Mouse (Mus musculus) kidney, embryonic 15.5 days (tissue): ENCODE measurements around the gene Pcif1. TPM values are rescaled to one million over a fixed set of nuclear protein-coding genes. Genes with fewer than 3 reads are reported as not detected.
"Not testable (repeated sequence)": the region's sequence is repeated elsewhere in the genome, so short reads cannot be mapped to it uniquely, and the experiment has no call there.

Source experiments
- ATAC-seq: fragments of 200-750 bp; cut with Nextera tagmentation; replicated peaks from 2 replicates; pipeline ENCODE4 v1.8.0; 2017; ENCODE audit warnings: moderate TSS enrichment; ENCODE audit not compliant: low FRiP score
- H3K27ac ChIP-seq: fragments of 300-500 bp; sonication (generic); 2 replicates; pipeline ENCODE4 v1.5.1; 2015; ENCODE audit warnings: mild to moderate bottlenecking, inconsistent platforms
- H3K27me3 ChIP-seq: fragments of 300-500 bp; sonication (generic); 2 replicates; pipeline ENCODE4 v1.6.1; 2015; ENCODE audit warnings: inconsistent platforms
- H3K36me3 ChIP-seq: fragments of 300-500 bp; sonication (generic); 2 replicates; pipeline ENCODE4 v1.6.1; 2015; ENCODE audit warnings: inconsistent platforms
- H3K4me1 ChIP-seq: fragments of 300-500 bp; sonication (generic); 2 replicates; pipeline ENCODE4 v1.6.1; 2015; ENCODE audit warnings: inconsistent platforms
- H3K4me2 ChIP-seq: fragments of 300-500 bp; sonication (generic); 2 replicates; pipeline ENCODE4 v1.6.1; 2015; ENCODE audit warnings: moderate library complexity, mild to moderate bottlenecking, inconsistent platforms
- H3K4me3 ChIP-seq: fragments of 300-500 bp; sonication (generic); replicated peaks from 2 replicates; pipeline ENCODE4 v1.5.1; 2015; ENCODE audit warnings: mild to moderate bottlenecking, inconsistent platforms
- H3K9ac ChIP-seq: fragments of 300-500 bp; sonication (generic); 2 replicates; pipeline ENCODE4 v1.6.1; 2015; ENCODE audit warnings: mild to moderate bottlenecking, inconsistent platforms
- H3K9me3 ChIP-seq: fragments of 300-500 bp; sonication (generic); replicated peaks from 2 replicates; pipeline ENCODE4 v1.6.1; 2016; ENCODE audit warnings: inconsistent platforms
- WGBS: fragments of 180-500 bp; shearing (Covaris S2); methylation state at CpG from one replicate; pipeline ENCODE4 v1.1.7; 2015; ENCODE audit warnings: mixed read lengths; 5-methylcytosine and 5-hydroxymethylcytosine counted together
- polyA plus RNA-seq: library from polyadenylated mRNA; unstranded; fragments of >200 nt; fragmentation: Nextera tagmentation; extraction: Ambion mirVana; gene quantifications from 2 replicates; pipeline ENCODE4 v1.2.1, GENCODE M21; 2015

Gene Pcif1
- polyA plus RNA-seq, 1 experiment from 2014 or later: 81.1 TPM

- no peaks in the 10 kb centered on the region; the same call in 1 of the 2 replicates for H3K9me3 ChIP-seq
- no peak overlapping the region for H3K27ac ChIP-seq
- H3K27me3 ChIP-seq: no peaks in the 10 kb centered on the region
- no peak overlapping the region for H3K9ac ChIP-seq
- no peak overlapping the region for H3K4me3 ChIP-seq
- peaks cover 9% of the 10 kb centered on the region for H3K4me1 ChIP-seq
- no peaks in the 10 kb centered on the region for H3K36me3 ChIP-seq
- ATAC-seq: no peak; the same call in 1 of the 2 replicates
- WGBS: 66% methylated on average over 7 of the region's 7 CpGs
- H3K4me2 ChIP-seq: no peak overlapping the region
These were observed 10.6 kb upstream of the Pcif1 start for GRCm38 (mm10) chr2:164868491-164868890.

- 61% methylated on average over 6 of the region's 6 CpGs for WGBS
- H3K36me3 ChIP-seq: no peaks in the 10 kb centered on the region
- H3K4me3 ChIP-seq: no peak overlapping the region
- H3K4me2 ChIP-seq: no peak overlapping the region
- no peak overlapping the region for H3K27ac ChIP-seq
- H3K4me1 ChIP-seq: peaks cover 23% of the 10 kb centered on the region
- H3K9ac ChIP-seq: no peak overlapping the region
- ATAC-seq: no peak
- no peaks in the 10 kb centered on the region for H3K27me3 ChIP-seq
- H3K9me3 ChIP-seq: no peaks in the 10 kb centered on the region; the same call in 1 of the 2 replicates
These were observed 7.4 kb upstream of the Pcif1 start for GRCm38 (mm10) chr2:164871602-164872303.

- H3K9me3 ChIP-seq: no peaks in the 10 kb centered on the region
- 42% methylated on average over 3 of the region's 3 CpGs for WGBS
- peak overlapping the region; percentile 92 for H3K27ac ChIP-seq
- no peak overlapping the region for H3K9ac ChIP-seq
- no peak overlapping the region for H3K4me3 ChIP-seq
- H3K36me3 ChIP-seq: 0 out of 2 replicates have a peak, but pooled peaks cover 3% of the 10 kb centered on the region
- no peaks in the 10 kb centered on the region for H3K27me3 ChIP-seq
- H3K4me1 ChIP-seq: peaks cover 24% of the 10 kb centered on the region
- H3K4me2 ChIP-seq: no peak overlapping the region
- no peak for ATAC-seq
These were observed 5.5 kb upstream of the Pcif1 start for GRCm38 (mm10) chr2:164873621-164874020.

- no peaks in the 10 kb centered on the region for H3K9me3 ChIP-seq
- ATAC-seq: peak; percentile 55
- no peak overlapping the region for H3K4me3 ChIP-seq
These were observed 4.8 kb upstream of the Pcif1 start for GRCm38 (mm10) chr2:164874239-164874769.

GRCm38 (mm10) chr2:164875648-164876047, 3.5 kb upstream of the Pcif1 start:
- not testable (repeated sequence) for H3K4me3 ChIP-seq, H3K9me3 ChIP-seq, H3K4me2 ChIP-seq, H3K9ac ChIP-seq, H3K27me3 ChIP-seq, H3K36me3 ChIP-seq, ATAC-seq
- peaks cover 30% of the 10 kb centered on the region for H3K4me1 ChIP-seq
- WGBS: 56% methylated on average over 2 of the region's 2 CpGs
- H3K27ac ChIP-seq: 0 out of 2 replicates have a peak overlapping the region, but pooled peaks have one; percentile 92

More at GRCm38 (mm10) chr2:164874239-164874769, 4.8 kb upstream of the Pcif1 start:
- no peak overlapping the region for H3K4me2 ChIP-seq
- peak overlapping the region; percentile 92 for H3K27ac ChIP-seq
- no peak overlapping the region for H3K9ac ChIP-seq
- 0 out of 2 replicates have a peak, but pooled peaks cover 3% of the 10 kb centered on the region for H3K36me3 ChIP-seq
- peaks cover 24% of the 10 kb centered on the region for H3K4me1 ChIP-seq
- WGBS: 6% methylated on average over 1 of the region's 1 CpGs
- no peaks in the 10 kb centered on the region for H3K27me3 ChIP-seq

- H3K4me3 ChIP-seq: peak overlapping the region; percentile 93
- 77% methylated on average over 11 of the region's 11 CpGs for WGBS
- peak overlapping the region; percentile 100 for H3K27ac ChIP-seq
- H3K9ac ChIP-seq, H3K27me3 ChIP-seq, H3K36me3 ChIP-seq, ATAC-seq, H3K9me3 ChIP-seq: not testable (repeated sequence)
- peak overlapping the region; percentile 80 for H3K4me2 ChIP-seq
- H3K4me1 ChIP-seq: peaks cover 41% of the 10 kb centered on the region
These were observed 1.5 kb upstream of the Pcif1 start for GRCm38 (mm10) chr2:164877376-164878215.

- Histone ChIP-seq H3K4me1 (peaks cover 50% of the 10 kb centered on the region), H3K9me3 (no peaks in the 10 kb centered on the region), H3K4me3 (peak overlapping the region; percentile 93), H3K27ac (peak overlapping the region; percentile 100), H3K36me3 (peaks cover 13% of the 10 kb centered on the region), H3K9ac (peak overlapping the region; percentile 100), H3K27me3 (no peaks in the 10 kb centered on the region), H3K4me2 (peak overlapping the region; percentile 80)
- WGBS: under 1% methylated on average over 28 of the region's 28 CpGs
- ATAC-seq: peak; percentile 30
These were observed 436 bp upstream of the Pcif1 start for GRCm38 (mm10) chr2:164878509-164879227.

- WGBS: under 1% methylated on average over 70 of the region's 72 CpGs
- Histone ChIP-seq H3K4me1 (peaks cover 43% of the 10 kb centered on the region), H3K27ac (peak overlapping the region; percentile 100), H3K9ac (peak overlapping the region; percentile 100), H3K36me3 (peaks cover 23% of the 10 kb centered on the region), H3K4me2 (peak overlapping the region; percentile 80), H3K4me3 (peak overlapping the region; percentile 93), H3K27me3 (no peaks in the 10 kb centered on the region), H3K9me3 (no peaks in the 10 kb centered on the region)
- peak; percentile 90 for ATAC-seq
These were observed 619 bp downstream of the Pcif1 start for GRCm38 (mm10) chr2:164879568-164880277.

- H3K36me3 ChIP-seq: peaks cover 48% of the 10 kb centered on the region
- no peak for ATAC-seq
- 55% methylated on average over 9 of the region's 9 CpGs for WGBS
- no peak overlapping the region for H3K9ac ChIP-seq
- H3K9me3 ChIP-seq: no peaks in the 10 kb centered on the region
- peak overlapping the region; percentile 54 for H3K27ac ChIP-seq
- H3K4me3 ChIP-seq: no peak overlapping the region
- H3K4me1 ChIP-seq: peaks cover 39% of the 10 kb centered on the region
- no peaks in the 10 kb centered on the region for H3K27me3 ChIP-seq
- no peak overlapping the region for H3K4me2 ChIP-seq
These were observed 3.5 kb downstream of the Pcif1 start for GRCm38 (mm10) chr2:164882619-164883018.

- no peak overlapping the region for H3K9ac ChIP-seq
- WGBS: 62% methylated on average over 7 of the region's 7 CpGs
- H3K4me2 ChIP-seq: no peak overlapping the region
- H3K4me1 ChIP-seq: peaks cover 32% of the 10 kb centered on the region
- H3K27me3 ChIP-seq: no peaks in the 10 kb centered on the region
- no peaks in the 10 kb centered on the region for H3K9me3 ChIP-seq
- ATAC-seq: no peak
- no peak overlapping the region for H3K4me3 ChIP-seq
- H3K27ac ChIP-seq: no peak overlapping the region
- peaks cover 80% of the 10 kb centered on the region for H3K36me3 ChIP-seq
These were observed 6.7 kb downstream of the Pcif1 start for GRCm38 (mm10) chr2:164885788-164886187.

- peaks cover 26% of the 10 kb centered on the region for H3K4me1 ChIP-seq
- H3K36me3 ChIP-seq: peaks cover 88% of the 10 kb centered on the region
- 95% methylated on average over 10 of the region's 10 CpGs for WGBS
- H3K4me2 ChIP-seq: no peak overlapping the region
- no peaks in the 10 kb centered on the region for H3K9me3 ChIP-seq
- H3K4me3 ChIP-seq: no peak overlapping the region
- no peak overlapping the region for H3K27ac ChIP-seq
- H3K9ac ChIP-seq: no peak overlapping the region
- no peak for ATAC-seq
- H3K27me3 ChIP-seq: no peaks in the 10 kb centered on the region
These were observed 7.5 kb downstream of the Pcif1 start for GRCm38 (mm10) chr2:164886617-164887016.
